Mouse (Mus musculus): ENCODE data around the gene Cpxcr1. TPM values are rescaled to one million over a fixed set of nuclear protein-coding genes. Genes with fewer than 3 reads are reported as not detected.

Gene Cpxcr1
- not detected for total RNA-seq (2021)

DNA sequence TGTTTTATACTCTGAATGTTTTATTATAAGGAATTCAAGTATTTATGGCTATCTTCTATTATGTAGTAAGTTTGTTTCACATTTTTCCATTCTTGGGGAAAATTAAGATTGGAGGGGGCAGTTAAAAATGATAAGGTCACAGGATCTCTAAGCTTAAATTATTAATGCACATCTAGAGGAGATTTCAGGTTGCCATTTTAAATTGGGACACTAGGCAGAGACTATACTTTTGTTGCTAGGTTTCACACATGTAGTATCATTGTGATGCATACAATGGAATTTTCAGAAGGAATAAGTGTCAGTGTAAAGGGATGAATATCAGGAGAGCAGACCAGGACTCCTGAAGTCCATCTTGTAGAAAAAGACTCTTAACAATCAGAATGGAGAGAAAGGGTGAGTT lies at the start of gene Cpxcr1:
Gene Cpxcr1, plus strand, starts transcription at position 301 of the 400 bp plus-strand sequence.
- DNase-seq: no peak
- intact Hi-C loops (cut with DNase I): no loop called here

Other genes with a start within 250 kb of the Cpxcr1 start
- gene H2afb2, start 232.2 kb downstream of the Cpxcr1 start, total RNA-seq (2021): not detected

Data from left cerebral cortex, postnatal 4 days (tissue).